Mouse (Mus musculus): ENCODE data around the gene Adamtsl1. TPM values are rescaled to one million over a fixed set of nuclear protein-coding genes. Genes with fewer than 3 reads are reported as not detected.

The Adamtsl1 gene
- total RNA-seq, 2 experiments from 2014 or later, result 4.3 to 5.5 TPM

DNA sequence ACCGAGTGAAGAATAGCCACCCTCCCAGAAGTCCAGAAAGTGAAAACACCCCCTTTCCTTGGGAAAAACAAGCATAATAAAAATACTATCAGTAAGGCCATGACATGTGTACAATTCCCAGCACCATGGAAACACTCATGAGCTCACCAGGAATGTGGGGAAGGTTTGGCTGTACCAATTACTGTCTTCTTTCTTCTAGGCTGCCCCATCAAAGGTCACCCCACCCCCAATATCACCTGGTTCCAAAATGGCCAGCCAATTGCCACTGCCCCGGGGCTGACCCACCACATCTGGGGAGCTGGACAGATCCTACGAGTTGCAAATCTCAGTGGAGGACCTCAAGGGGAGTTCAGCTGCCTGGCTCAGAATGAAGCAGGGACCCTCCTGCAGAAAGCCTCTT, 899.4 kb downstream of the Adamtsl1 start:
- no peak overlapping the region for H3K27ac ChIP-seq
- no peak for TF ChIP-seq CTCF (IDR thresholded peaks at IDR 0.05)
- no peak overlapping the region for H3K4me3 ChIP-seq
- intact Hi-C loops (cut with DNase I), result no loop called here
- DNase-seq (ENCODE audit: extremely low spot score in 1 of 2, low spot score in 2 of 2), result no peak

DNA sequence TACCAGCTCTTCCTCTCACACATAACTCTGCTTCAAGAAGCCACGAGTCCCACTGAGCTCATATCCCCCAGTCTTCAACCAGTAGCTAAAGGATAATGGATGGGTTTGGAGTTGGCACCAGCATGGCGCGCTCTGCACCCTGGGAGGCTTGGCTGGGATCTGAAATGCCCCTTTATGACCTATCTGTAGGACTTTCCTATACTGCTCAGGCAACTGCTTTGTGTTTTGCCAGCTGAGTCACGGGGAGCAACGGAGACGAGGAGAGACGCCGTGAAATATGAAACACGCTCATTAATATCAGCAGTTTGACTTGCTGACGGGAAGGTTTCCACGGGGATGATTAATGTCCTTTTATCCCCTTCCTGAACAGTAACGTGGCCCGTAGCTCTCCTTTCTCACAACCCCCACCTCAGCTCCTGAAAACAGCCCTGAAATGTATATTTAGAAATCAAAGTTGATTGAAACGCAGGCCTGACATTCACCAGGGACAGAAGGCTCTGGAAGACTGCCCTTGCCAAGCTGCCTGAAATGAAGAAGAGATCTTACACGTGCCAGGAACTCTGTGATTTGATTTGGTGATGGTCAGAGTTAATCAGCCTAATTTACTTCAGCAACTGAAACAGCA, 902.5 kb downstream of the Adamtsl1 start:
- TF ChIP-seq CTCF (IDR thresholded peaks at IDR 0.05), result no peak
- Histone ChIP-seq H3K27ac (no peak overlapping the region), H3K4me3 (no peak overlapping the region)
- no peak for DNase-seq (ENCODE audit: extremely low spot score in 1 of 2, low spot score in 2 of 2)
- intact Hi-C loops (cut with DNase I), result no loop called here

DNA sequence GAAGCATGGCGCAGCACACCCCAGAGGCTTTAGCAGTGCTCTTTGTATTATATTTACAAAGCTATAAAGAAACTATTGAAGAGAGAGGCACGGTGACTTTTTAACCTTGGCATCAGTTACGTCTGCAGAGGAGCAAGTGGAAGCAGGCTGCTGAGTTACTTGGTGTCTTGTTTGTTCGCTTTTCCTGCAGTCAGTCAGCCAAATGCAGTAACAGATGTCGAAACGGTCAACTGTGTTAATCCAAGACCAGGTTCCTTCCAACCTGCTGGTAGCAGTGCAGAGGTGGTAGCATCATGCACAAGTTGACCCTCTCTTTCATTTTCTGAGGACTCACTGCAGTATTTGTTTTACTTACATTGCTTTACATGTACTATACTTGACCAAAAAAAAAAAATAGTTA, 908.6 kb downstream of the Adamtsl1 start:
- H3K27ac ChIP-seq, result no peak overlapping the region
- DNase-seq (ENCODE audit: extremely low spot score in 1 of 2, low spot score in 2 of 2), result no peak
- H3K4me3 ChIP-seq, result no peak overlapping the region
- TF ChIP-seq CTCF (IDR thresholded peaks at IDR 0.05), result no peak
- intact Hi-C loops (cut with DNase I), result no loop called here

DNA sequence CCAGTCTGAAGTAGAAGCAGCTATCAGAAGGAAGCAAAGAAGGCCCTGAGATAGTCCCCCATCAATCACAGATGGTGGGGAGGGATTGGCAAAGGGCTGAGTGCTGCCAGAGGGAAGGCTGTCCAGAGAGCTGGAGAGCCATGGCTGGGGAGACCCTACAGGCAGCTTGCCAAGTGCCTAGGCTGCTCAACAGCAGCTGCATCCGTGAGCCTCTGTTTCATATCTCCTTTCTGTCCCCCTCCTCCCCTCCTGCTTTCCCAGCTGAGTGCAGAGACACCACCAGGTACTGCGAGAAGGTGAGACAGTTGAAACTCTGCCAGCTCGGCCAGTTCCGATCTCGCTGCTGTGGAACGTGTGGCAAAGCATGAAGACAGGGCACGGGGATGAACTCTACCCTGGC, 911.6 kb downstream of the Adamtsl1 start:
- H3K27ac ChIP-seq, result no peak overlapping the region
- no peak for DNase-seq (ENCODE audit: extremely low spot score in 1 of 2, low spot score in 2 of 2)
- no peak for TF ChIP-seq CTCF (IDR thresholded peaks at IDR 0.05)
- intact Hi-C loops (cut with DNase I), result no loop called here
- no peak overlapping the region for H3K4me3 ChIP-seq

DNA sequence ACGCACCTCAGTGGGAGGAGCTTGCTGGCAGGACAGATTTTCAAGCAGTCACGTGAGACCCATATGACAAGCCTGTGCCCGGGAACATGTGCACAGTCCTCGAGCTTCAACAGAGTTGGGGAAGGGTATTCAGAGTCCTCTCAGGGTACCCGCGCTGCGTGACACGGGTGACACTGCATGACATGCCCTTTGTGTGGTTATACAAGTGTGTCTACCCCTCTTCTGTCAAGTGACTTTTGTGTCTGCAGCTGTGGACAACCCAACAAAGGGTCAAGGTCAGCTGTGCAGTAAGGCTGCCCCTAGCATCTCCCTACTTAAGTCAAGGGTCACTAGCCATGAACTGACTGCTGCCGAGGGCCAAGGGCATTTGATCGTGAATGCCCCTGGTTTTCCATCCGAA, 912.6 kb downstream of the Adamtsl1 start:
- no peak for DNase-seq (ENCODE audit: extremely low spot score in 1 of 2, low spot score in 2 of 2)
- Histone ChIP-seq H3K4me3 (no peak overlapping the region), H3K27ac (no peak overlapping the region)
- no peak for TF ChIP-seq CTCF (IDR thresholded peaks at IDR 0.05)
- intact Hi-C loops (cut with DNase I), result no loop called here

DNA sequence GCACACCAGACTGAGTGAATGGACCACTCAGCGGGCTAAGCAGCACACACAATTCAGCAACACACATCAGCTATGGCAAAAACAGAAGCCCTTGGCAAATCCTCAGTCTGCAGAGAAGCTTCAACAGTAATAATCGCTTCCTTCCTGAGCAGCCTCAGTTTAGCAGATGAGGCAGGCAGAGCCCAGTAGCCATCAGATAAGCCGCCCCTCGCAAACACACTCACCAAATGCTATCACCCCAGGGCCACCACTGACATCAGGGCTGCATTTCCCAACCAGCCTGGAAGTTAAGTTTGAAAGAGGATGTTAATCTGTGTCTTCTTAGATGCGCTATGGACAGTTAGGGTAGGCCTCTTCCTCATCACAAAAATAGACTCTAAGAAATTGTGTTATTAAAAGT, 913.3 kb downstream of the Adamtsl1 start:
- TF ChIP-seq CTCF (IDR thresholded peaks at IDR 0.05), result no peak
- Histone ChIP-seq H3K27ac (no peak overlapping the region), H3K4me3 (no peak overlapping the region)
- intact Hi-C loops (cut with DNase I), result no loop called here
- DNase-seq (ENCODE audit: extremely low spot score in 1 of 2, low spot score in 2 of 2), result no peak

DNA sequence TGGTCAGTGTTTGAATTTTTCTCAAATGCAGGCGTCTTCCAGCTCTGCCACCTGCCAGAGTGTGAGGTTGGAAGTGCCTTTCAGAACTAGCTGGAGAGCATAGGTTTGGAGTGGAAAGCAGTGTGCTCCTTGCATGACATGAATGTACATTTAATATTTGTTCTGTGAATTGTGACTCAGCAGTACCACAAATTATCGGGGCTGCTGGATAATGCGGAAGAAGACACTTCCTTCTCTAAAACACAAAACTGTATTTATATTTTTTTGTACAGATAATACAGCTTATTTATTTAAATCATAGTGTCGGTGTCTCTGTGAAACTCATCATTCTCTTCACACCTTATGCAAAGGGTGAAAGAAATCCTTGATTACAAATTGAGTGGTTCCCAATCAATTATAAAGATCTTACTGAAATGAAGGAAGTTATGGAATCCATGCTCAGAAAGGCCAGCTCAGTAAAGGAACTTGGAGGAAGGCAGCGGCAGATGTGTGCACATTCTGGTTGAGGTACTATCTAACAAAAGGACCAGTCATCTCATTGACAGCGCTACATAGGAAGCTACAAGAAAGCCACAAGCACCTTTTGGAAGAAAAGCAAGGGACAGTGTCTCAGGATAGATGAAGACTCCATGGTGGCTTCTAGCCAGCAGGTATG, 914.2 kb downstream of the Adamtsl1 start:
- TF ChIP-seq CTCF (IDR thresholded peaks at IDR 0.05), result no peak
- intact Hi-C loops (cut with DNase I), result no loop called here
- DNase-seq (ENCODE audit: extremely low spot score in 1 of 2, low spot score in 2 of 2), result no peak
- Histone ChIP-seq H3K27ac (no peak overlapping the region), H3K4me3 (no peak overlapping the region)

DNA sequence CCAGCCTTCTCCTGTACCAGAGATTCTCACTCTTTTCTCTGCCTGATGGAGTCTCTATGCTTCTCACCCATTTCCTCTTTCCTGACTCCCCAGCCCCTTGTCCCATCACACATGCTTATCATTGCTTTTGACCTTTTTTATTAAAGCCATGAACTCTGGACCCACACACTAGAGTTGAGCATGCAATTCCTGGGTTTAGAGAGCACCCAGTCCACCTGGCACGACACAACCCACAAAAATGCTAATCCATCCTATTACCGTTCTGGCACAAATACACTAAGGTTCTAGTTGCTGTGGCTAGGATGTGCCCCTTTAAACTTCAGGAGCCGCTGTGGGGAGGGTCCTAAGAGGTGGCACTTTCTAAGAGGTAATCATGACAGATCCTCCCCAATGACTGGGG, 921.7 kb downstream of the Adamtsl1 start:
- intact Hi-C loops (cut with DNase I), result no loop called here
- no peak for DNase-seq (ENCODE audit: extremely low spot score in 1 of 2, low spot score in 2 of 2)
- H3K4me3 ChIP-seq, result no peak overlapping the region
- H3K27ac ChIP-seq, result no peak overlapping the region
- TF ChIP-seq CTCF (IDR thresholded peaks at IDR 0.05), result no peak

DNA sequence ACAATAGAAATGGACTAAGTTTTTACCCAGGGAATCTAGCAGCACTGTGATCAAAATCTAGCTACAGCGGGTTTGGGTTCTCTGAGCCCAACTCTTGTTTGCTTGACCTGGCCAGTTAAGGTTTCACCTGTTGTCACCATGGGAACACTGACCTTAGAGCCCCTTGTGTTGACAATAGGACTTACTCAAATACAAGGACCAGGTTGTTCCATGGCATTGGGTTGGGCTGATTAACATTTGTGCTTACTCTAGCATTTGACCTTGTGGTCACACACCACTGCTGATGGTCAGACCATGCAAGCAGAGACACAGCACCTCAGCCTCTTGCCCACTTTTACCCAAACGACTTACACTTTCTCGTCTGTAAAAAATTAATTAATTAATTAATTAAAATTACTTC, 922.4 kb downstream of the Adamtsl1 start:
- TF ChIP-seq CTCF (IDR thresholded peaks at IDR 0.05), result no peak
- intact Hi-C loops (cut with DNase I), result no loop called here
- no peak overlapping the region for H3K4me3 ChIP-seq
- H3K27ac ChIP-seq, result no peak overlapping the region
- no peak for DNase-seq (ENCODE audit: extremely low spot score in 1 of 2, low spot score in 2 of 2)

DNA sequence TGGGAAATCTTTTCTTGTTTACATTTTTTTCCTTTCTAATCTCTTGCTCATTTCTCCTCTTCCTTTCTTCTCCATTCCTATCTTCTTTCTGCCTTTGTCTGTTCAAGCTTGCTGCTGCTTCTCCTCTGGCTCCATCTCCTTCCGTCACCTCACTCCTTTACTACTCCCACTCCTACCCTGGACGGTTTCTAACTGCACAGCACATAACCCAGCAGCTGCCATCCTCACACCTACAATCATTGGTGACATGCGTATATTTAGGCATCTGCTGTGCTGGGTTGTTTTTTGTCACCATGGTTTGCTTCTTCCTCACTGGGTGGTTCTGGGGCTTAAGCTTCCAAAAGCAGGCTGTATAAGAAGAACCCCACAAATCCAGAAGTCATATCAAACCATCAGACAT, 936.5 kb downstream of the Adamtsl1 start:
- no peak for TF ChIP-seq CTCF (IDR thresholded peaks at IDR 0.05)
- no peak overlapping the region for H3K27ac ChIP-seq
- H3K4me3 ChIP-seq, result no peak overlapping the region
- intact Hi-C loops (cut with DNase I), result no loop called here
- DNase-seq (ENCODE audit: extremely low spot score in 1 of 2, low spot score in 2 of 2), result no peak

DNA sequence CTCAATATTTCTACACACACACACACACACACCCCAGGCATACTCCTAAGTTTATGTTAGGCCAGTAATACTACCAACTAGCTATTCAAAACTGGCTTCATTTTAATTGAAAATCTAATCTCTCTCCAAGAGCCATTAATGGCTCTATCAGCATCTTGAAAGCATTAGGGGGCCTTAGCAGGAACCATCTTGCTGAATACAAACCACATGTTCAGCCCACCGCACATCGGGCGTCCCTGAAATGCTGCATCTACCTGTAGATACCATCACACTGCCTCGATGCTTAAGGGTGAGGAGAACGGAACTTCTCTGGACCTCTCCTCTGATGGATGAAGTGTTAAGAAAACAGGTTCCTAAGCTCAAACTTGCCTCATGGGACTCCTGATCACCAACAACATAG, 950.8 kb downstream of the Adamtsl1 start:
- Histone ChIP-seq H3K4me3 (no peak overlapping the region), H3K27ac (no peak overlapping the region)
- intact Hi-C loops (cut with DNase I), result no loop called here
- TF ChIP-seq CTCF (IDR thresholded peaks at IDR 0.05), result no peak
- no peak for DNase-seq (ENCODE audit: extremely low spot score in 1 of 2, low spot score in 2 of 2)

Data from left cerebral cortex, adult 2 months (tissue).